Mouse (Mus musculus): ENCODE measurements around the gene Krtap19-1. TPM values are rescaled to one million over a fixed set of nuclear protein-coding genes. Genes with fewer than 3 reads are reported as not detected.
A peak's percentile ranks its signal among the peaks of the same experiment; 100 is the strongest.

Gene Krtap19-1
- polyA plus RNA-seq (2014; fragmentation: Nextera tagmentation; extraction: Ambion mirVana): not detected in 2 replicates

DNA sequence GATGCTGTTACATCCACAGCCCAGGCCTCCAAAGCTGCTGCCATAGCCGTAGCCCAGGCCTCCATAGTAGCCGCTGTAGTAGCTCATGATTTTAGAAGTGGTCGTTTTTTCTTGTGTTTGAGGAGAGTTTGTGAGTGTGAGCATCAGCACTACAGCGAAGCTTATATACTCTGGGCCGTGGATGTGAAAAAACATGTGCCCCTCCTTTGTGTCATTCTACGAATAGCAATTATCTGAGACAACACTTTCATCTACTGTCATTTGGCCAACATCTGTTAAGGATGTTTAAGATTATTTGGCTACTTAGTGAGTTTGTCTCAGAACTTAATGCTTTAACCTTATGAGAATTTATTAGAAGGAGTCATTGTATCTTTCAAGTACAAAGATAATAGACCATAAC lies at the start of gene Krtap19-1:
TSS of gene Krtap19-1 (minus strand) at position 101 of the 400 bp plus-strand sequence.
- no peak for DNase-seq (ENCODE audit: low spot score)
- 88% methylated on average over 6 of the region's 6 CpGs for WGBS
- Histone ChIP-seq H3K27ac (replicated peaks; ENCODE audit: low read depth, low read length) (no peak within 1 kb of the TSS), H3K4me3 (ENCODE audit: low read depth, low read length) (no peak within 1 kb of the TSS), H3K9me3 (ENCODE audit: control insufficient read depth, low read length) (no peaks in the 10 kb centered on the region), H3K4me2 (ENCODE audit: low read depth, severe bottlenecking) (no peak within 1 kb of the TSS), H3K4me1 (ENCODE audit: control insufficient read depth, insufficient read depth, low read length) (no peaks in the 10 kb centered on the region), H3K27me3 (ENCODE audit: control insufficient read depth, insufficient read depth, low read length) (no peaks in the 10 kb centered on the region), H3K9ac (ENCODE audit: low read length) (no peak within 1 kb of the TSS), H3K36me3 (ENCODE audit: control insufficient read depth, insufficient read depth, low read length) (no peaks in the 10 kb centered on the region)
- ATAC-seq (ENCODE audit: insufficient number of reproducible peaks, low FRiP score, low TSS enrichment, low read depth): no peak

DNA sequence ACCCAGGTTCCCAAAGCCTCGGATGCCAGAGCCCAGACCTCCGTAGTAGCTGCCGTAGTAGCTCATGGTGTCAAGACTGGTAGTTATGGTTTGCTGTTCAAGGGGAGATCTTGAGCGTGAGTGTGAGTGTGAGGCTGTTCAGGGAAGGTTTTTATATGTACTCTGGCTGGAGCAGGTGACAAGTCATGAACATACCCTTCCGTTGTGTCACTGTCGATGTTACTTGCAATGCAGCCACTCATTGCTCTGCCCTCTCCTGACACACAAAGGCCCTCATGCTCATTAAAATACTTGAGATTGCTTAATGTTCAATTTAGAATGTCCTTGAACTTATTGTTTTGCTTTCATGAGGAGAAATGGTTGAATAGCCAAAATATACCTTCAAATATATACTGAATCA lies 27.1 kb upstream of the Krtap19-1 start, which contains the start of gene Krtap19-5:
TSS of gene Krtap19-5 (minus strand) at position 101 of the 400 bp plus-strand sequence.
- ATAC-seq (ENCODE audit: insufficient number of reproducible peaks, low FRiP score, low TSS enrichment, low read depth): no peak
- no peak within 1 kb of the TSS for H3K9ac ChIP-seq (ENCODE audit: low read length)
- no peak within 1 kb of the TSS for H3K4me2 ChIP-seq (ENCODE audit: low read depth, severe bottlenecking)
- no peak for DNase-seq (ENCODE audit: low spot score)
- no peaks in the 10 kb centered on the region for H3K27me3 ChIP-seq (ENCODE audit: control insufficient read depth, insufficient read depth, low read length)
- H3K9me3 ChIP-seq (ENCODE audit: control insufficient read depth, low read length): no peaks in the 10 kb centered on the region
- no peak within 1 kb of the TSS for H3K4me3 ChIP-seq (ENCODE audit: low read depth, low read length)
- H3K27ac ChIP-seq (replicated peaks; ENCODE audit: low read depth, low read length): no peak within 1 kb of the TSS
- H3K4me1 ChIP-seq (ENCODE audit: control insufficient read depth, insufficient read depth, low read length): no peaks in the 10 kb centered on the region
- WGBS: 92% methylated on average over 6 of the region's 6 CpGs
- H3K36me3 ChIP-seq (ENCODE audit: control insufficient read depth, insufficient read depth, low read length): no peaks in the 10 kb centered on the region

GRCm38 (mm10) chr16:88886870-88887269 lies 17.7 kb upstream of the Krtap19-1 start:
- Histone ChIP-seq H3K9ac (ENCODE audit: low read length) (no peak overlapping the region), H3K9me3 (ENCODE audit: control insufficient read depth, low read length) (no peaks in the 10 kb centered on the region), H3K27me3 (ENCODE audit: control insufficient read depth, insufficient read depth, low read length) (no peaks in the 10 kb centered on the region), H3K4me2 (ENCODE audit: low read depth, severe bottlenecking) (no peak overlapping the region), H3K27ac (replicated peaks; ENCODE audit: low read depth, low read length) (no peak overlapping the region), H3K36me3 (ENCODE audit: control insufficient read depth, insufficient read depth, low read length) (no peaks in the 10 kb centered on the region), H3K4me3 (ENCODE audit: low read depth, low read length) (no peak overlapping the region), H3K4me1 (ENCODE audit: control insufficient read depth, insufficient read depth, low read length) (no peaks in the 10 kb centered on the region)
- ATAC-seq (ENCODE audit: insufficient number of reproducible peaks, low FRiP score, low TSS enrichment, low read depth) (no peak), DNase-seq (ENCODE audit: low spot score) (no peak)
- 91% methylated on average over 6 of the region's 6 CpGs for WGBS

GRCm38 (mm10) chr16:88884989-88885388 lies 15.8 kb upstream of the Krtap19-1 start, which contains the start of gene Krtap19-4:
TSS of gene Krtap19-4 (minus strand) at chr16:88885089.
- H3K27me3 ChIP-seq (ENCODE audit: control insufficient read depth, insufficient read depth, low read length): no peaks in the 10 kb centered on the region
- H3K36me3 ChIP-seq (ENCODE audit: control insufficient read depth, insufficient read depth, low read length): no peaks in the 10 kb centered on the region
- no peak within 1 kb of the TSS for H3K27ac ChIP-seq (replicated peaks; ENCODE audit: low read depth, low read length)
- WGBS: 90% methylated on average over 5 of the region's 5 CpGs
- no peak within 1 kb of the TSS for H3K4me3 ChIP-seq (ENCODE audit: low read depth, low read length)
- no peaks in the 10 kb centered on the region for H3K9me3 ChIP-seq (ENCODE audit: control insufficient read depth, low read length)
- DNase-seq (ENCODE audit: low spot score): no peak
- no peaks in the 10 kb centered on the region for H3K4me1 ChIP-seq (ENCODE audit: control insufficient read depth, insufficient read depth, low read length)
- no peak within 1 kb of the TSS for H3K9ac ChIP-seq (ENCODE audit: low read length)
- ATAC-seq (ENCODE audit: insufficient number of reproducible peaks, low FRiP score, low TSS enrichment, low read depth): no peak
- H3K4me2 ChIP-seq (ENCODE audit: low read depth, severe bottlenecking): no peak within 1 kb of the TSS

DNA sequence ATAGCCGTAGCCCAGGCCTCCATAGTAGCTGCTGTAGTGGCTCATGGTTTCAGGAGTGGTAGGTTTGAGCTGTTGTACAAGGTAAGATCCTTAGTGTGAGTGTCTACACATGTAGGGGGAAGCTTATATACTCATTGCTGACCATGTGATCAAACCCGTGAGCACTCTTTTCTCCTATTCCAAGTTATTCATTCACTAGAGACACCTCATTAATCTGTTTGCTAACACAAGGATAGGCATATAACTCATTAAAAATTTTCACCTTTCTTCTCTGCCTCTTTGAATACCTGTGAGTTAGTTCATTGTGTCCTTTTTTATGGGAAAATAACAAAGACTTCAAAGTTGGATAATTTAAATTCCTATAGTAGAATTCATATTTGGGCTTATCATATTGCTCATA lies 8.7 kb upstream of the Krtap19-1 start, which contains the start of gene Krtap19-3:
TSS of gene Krtap19-3 (minus strand) at position 101 of the 400 bp plus-strand sequence.
- 88% methylated on average over 2 of the region's 2 CpGs for WGBS
- Histone ChIP-seq H3K27ac (replicated peaks; ENCODE audit: low read depth, low read length) (no peak within 1 kb of the TSS), H3K4me3 (ENCODE audit: low read depth, low read length) (no peak within 1 kb of the TSS), H3K27me3 (ENCODE audit: control insufficient read depth, insufficient read depth, low read length) (no peaks in the 10 kb centered on the region), H3K36me3 (ENCODE audit: control insufficient read depth, insufficient read depth, low read length) (no peaks in the 10 kb centered on the region), H3K9ac (ENCODE audit: low read length) (no peak within 1 kb of the TSS), H3K9me3 (ENCODE audit: control insufficient read depth, low read length) (no peaks in the 10 kb centered on the region), H3K4me2 (ENCODE audit: low read depth, severe bottlenecking) (no peak within 1 kb of the TSS), H3K4me1 (ENCODE audit: control insufficient read depth, insufficient read depth, low read length) (no peaks in the 10 kb centered on the region)
- DNase-seq (ENCODE audit: low spot score): no peak
- ATAC-seq (ENCODE audit: insufficient number of reproducible peaks, low FRiP score, low TSS enrichment, low read depth): no peak

- no peak for ATAC-seq (ENCODE audit: insufficient number of reproducible peaks, low FRiP score, low TSS enrichment, low read depth)
- Histone ChIP-seq H3K4me1 (ENCODE audit: control insufficient read depth, insufficient read depth, low read length) (no peaks in the 10 kb centered on the region), H3K36me3 (ENCODE audit: control insufficient read depth, insufficient read depth, low read length) (no peaks in the 10 kb centered on the region), H3K9me3 (ENCODE audit: control insufficient read depth, low read length) (no peaks in the 10 kb centered on the region), H3K9ac (ENCODE audit: low read length) (no peak within 1 kb of the TSS), H3K27me3 (ENCODE audit: control insufficient read depth, insufficient read depth, low read length) (no peaks in the 10 kb centered on the region), H3K27ac (replicated peaks; ENCODE audit: low read depth, low read length) (no peak within 1 kb of the TSS), H3K4me2 (ENCODE audit: low read depth, severe bottlenecking) (no peak within 1 kb of the TSS), H3K4me3 (ENCODE audit: low read depth, low read length) (no peak within 1 kb of the TSS)
- WGBS: 90% methylated on average over 3 of the region's 3 CpGs
- no peak for DNase-seq (ENCODE audit: low spot score)
Observed at GRCm38 (mm10) chr16:88874169-88874568, 5.0 kb upstream of the Krtap19-1 start, which contains the start of gene Krtap19-2. TSS of gene Krtap19-2 (minus strand) at chr16:88874269.

DNA sequence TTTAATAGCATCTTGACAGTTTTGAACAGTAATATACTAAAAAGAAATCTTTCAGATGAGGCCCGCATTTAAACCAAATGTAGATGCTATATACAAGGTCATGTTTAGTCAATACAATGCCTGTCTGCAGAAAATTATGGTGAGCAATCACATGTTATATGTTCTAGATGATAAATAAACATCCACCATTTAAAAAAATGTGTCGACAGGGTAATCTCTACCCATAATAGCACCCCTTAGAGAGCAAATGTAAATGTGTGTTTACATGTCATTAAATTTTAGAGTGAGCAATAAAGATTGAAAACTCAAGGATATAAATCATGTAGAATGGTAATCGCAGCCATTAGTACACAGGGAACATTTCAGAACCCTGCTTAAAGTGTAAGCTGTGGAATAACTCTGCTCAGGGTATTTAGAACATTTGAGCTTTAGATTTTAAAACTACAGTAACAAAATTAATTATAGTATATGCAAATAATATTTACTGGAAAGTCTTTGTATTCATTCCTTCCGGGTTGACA lies 4.3 kb downstream of the Krtap19-1 start:
- 71% methylated on average over 4 of the region's 4 CpGs for WGBS
- 0 out of 2 replicates have a peak, but pooled peaks have one; percentile 47 for ATAC-seq (ENCODE audit: insufficient number of reproducible peaks, low FRiP score, low TSS enrichment, low read depth)
- no peak for DNase-seq (ENCODE audit: low spot score)
- Histone ChIP-seq H3K4me1 (ENCODE audit: control insufficient read depth, insufficient read depth, low read length) (no peaks in the 10 kb centered on the region), H3K27me3 (ENCODE audit: control insufficient read depth, insufficient read depth, low read length) (no peaks in the 10 kb centered on the region), H3K36me3 (ENCODE audit: control insufficient read depth, insufficient read depth, low read length) (no peaks in the 10 kb centered on the region), H3K27ac (replicated peaks; ENCODE audit: low read depth, low read length) (no peak overlapping the region), H3K9ac (ENCODE audit: low read length) (no peak overlapping the region), H3K4me3 (ENCODE audit: low read depth, low read length) (no peak overlapping the region), H3K9me3 (ENCODE audit: control insufficient read depth, low read length) (no peaks in the 10 kb centered on the region), H3K4me2 (ENCODE audit: low read depth, severe bottlenecking) (no peak overlapping the region)

GRCm38 (mm10) chr16:88851450-88851849 lies 17.8 kb downstream of the Krtap19-1 start:
- DNase-seq (ENCODE audit: low spot score) (peak; percentile 52), ATAC-seq (ENCODE audit: insufficient number of reproducible peaks, low FRiP score, low TSS enrichment, low read depth) (no peak)
- H3K27ac ChIP-seq (replicated peaks; ENCODE audit: low read depth, low read length): no peak overlapping the region
- no peaks in the 10 kb centered on the region for H3K36me3 ChIP-seq (ENCODE audit: control insufficient read depth, insufficient read depth, low read length)
- H3K9me3 ChIP-seq (ENCODE audit: control insufficient read depth, low read length): no peaks in the 10 kb centered on the region
- no peak overlapping the region for H3K9ac ChIP-seq (ENCODE audit: low read length)
- no peaks in the 10 kb centered on the region for H3K27me3 ChIP-seq (ENCODE audit: control insufficient read depth, insufficient read depth, low read length)
- 9% methylated on average over 5 of the region's 5 CpGs for WGBS
- no peak overlapping the region for H3K4me2 ChIP-seq (ENCODE audit: low read depth, severe bottlenecking)
- H3K4me1 ChIP-seq (ENCODE audit: control insufficient read depth, insufficient read depth, low read length): no peaks in the 10 kb centered on the region
- no peak overlapping the region for H3K4me3 ChIP-seq (ENCODE audit: low read depth, low read length)

- Histone ChIP-seq H3K27me3 (ENCODE audit: control insufficient read depth, insufficient read depth, low read length) (no peaks in the 10 kb centered on the region), H3K4me1 (ENCODE audit: control insufficient read depth, insufficient read depth, low read length) (no peaks in the 10 kb centered on the region), H3K9me3 (ENCODE audit: control insufficient read depth, low read length) (no peaks in the 10 kb centered on the region), H3K4me2 (ENCODE audit: low read depth, severe bottlenecking) (no peak overlapping the region), H3K36me3 (ENCODE audit: control insufficient read depth, insufficient read depth, low read length) (no peaks in the 10 kb centered on the region), H3K27ac (replicated peaks; ENCODE audit: low read depth, low read length) (no peak overlapping the region), H3K4me3 (ENCODE audit: low read depth, low read length) (no peak overlapping the region), H3K9ac (ENCODE audit: low read length) (no peak overlapping the region)
- WGBS: 92% methylated on average over 4 of the region's 4 CpGs
- DNase-seq (ENCODE audit: low spot score) (no peak), ATAC-seq (ENCODE audit: insufficient number of reproducible peaks, low FRiP score, low TSS enrichment, low read depth) (no peak)
Observed at GRCm38 (mm10) chr16:88848558-88848957, 20.7 kb downstream of the Krtap19-1 start.

Measured in limb, embryonic 11.5 days (tissue).